In the genomic region with DNA sequence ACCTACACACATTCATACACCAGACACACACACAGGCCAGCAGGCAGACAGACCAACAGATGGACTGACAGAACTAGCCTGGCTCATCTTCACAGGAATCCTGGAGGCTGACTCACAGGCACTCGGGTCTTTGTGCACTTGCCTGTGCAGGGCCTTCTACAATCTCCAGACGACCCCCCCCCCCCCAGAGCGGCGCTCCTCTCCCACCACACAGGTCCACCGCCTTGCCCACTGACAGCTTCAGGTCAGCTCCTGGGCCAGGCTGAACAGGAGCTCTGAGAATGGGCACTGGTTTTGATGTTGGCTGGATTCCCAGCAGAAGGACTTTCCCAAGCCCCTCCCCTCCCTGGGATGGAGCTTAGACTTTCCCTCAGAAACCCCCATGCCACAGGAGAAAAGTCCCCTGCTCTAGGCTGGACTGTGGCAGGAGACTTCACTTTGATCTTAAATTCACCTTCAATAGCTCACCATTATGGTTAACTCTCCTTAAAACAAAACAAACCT, we compare ENCODE assay signal across 8 mouse cellular contexts. TPM values are rescaled to one million over a fixed set of nuclear protein-coding genes. Genes with fewer than 3 reads are reported as not detected.
DNase-seq lines count a peak whose midpoint lies in the region; ATAC-seq and TF ChIP-seq lines count a peak whose summit lies in the region.

No protein-coding gene starts in this region.

- peak; percentile 46 for DNase-seq in adrenal gland, postnatal 10 days
- DNase-seq in adrenal gland, adult 8-10 months: no peak
- peak; percentile 60 for DNase-seq in left cerebral cortex, postnatal 4 days
- DNase-seq in left cerebral cortex, adult 8-10 months (ENCODE audit: low spot score in 2 of 2): no peak
- DNase-seq in limb, embryonic 14.5 days (ENCODE audit: low spot score): no peak
- no peak for DNase-seq in adrenal gland, postnatal 36 days
- no peak for DNase-seq in frontal cortex, postnatal 25 days (ENCODE audit: low spot score in 2 of 2)

- no peaks in the 10 kb centered on the region for H3K27me3 ChIP-seq in limb, embryonic 14.5 days (ENCODE audit: control insufficient read depth, insufficient read depth, low read length)

- 23% methylated on average over 2 of the region's 5 CpGs for WGBS in limb, embryonic 14.5 days

- H3K4me1 ChIP-seq in brown adipose tissue, adult 24 weeks (ENCODE audit: control insufficient read depth, insufficient read depth, insufficient read length, low read length): peaks cover 34% of the 10 kb centered on the region
- H3K4me1 ChIP-seq in limb, embryonic 14.5 days (ENCODE audit: control insufficient read depth, insufficient read depth, low read length): peaks cover 51% of the 10 kb centered on the region

- intact Hi-C loops in left cerebral cortex, postnatal 4 days (cut with DNase I): no loop called here

- no peak for TF ChIP-seq POLR2A in limb, embryonic 14.5 days (IDR thresholded peaks at IDR 0.05; ENCODE audit: borderline replicate concordance, extremely low read depth, insufficient read depth, insufficient read length)

- no peak overlapping the region; the same call in 1 of the 2 replicates for H3K4me2 ChIP-seq in limb, embryonic 14.5 days (replicated peaks; ENCODE audit: low read depth, low read length, severe bottlenecking)

- H3K27ac ChIP-seq in brown adipose tissue, adult 24 weeks (replicated peaks; ENCODE audit: low read depth, low read length): peak overlapping the region; percentile 22; the same call in 1 of the 2 replicates
- peak overlapping the region; percentile 26; the same call in 1 of the 2 replicates for H3K27ac ChIP-seq in limb, embryonic 14.5 days (replicated peaks; ENCODE audit: low read depth, low read length)

- H3K36me3 ChIP-seq in limb, embryonic 14.5 days (ENCODE audit: control insufficient read depth, insufficient read depth, low read length): peaks cover 23% of the 10 kb centered on the region

- no peak for ATAC-seq in limb, embryonic 14.5 days (ENCODE audit: low FRiP score, low read depth)

- H3K9me3 ChIP-seq in limb, embryonic 14.5 days (ENCODE audit: control insufficient read depth, low read length): no peaks in the 10 kb centered on the region

- no peak overlapping the region for H3K4me3 ChIP-seq in brown adipose tissue, adult 24 weeks (ENCODE audit: insufficient read depth, low read depth, low read length)
- H3K4me3 ChIP-seq in limb, embryonic 14.5 days (replicated peaks; ENCODE audit: low read length): no peak overlapping the region

- H3K9ac ChIP-seq in limb, embryonic 14.5 days (ENCODE audit: low read depth, low read length, severe bottlenecking): 0 out of 2 replicates have a peak overlapping the region, but pooled peaks have one; percentile 2

RNA-seq across cellular contexts. Expression of gene Csrnp1, which starts 6.8 kb away (rescaled TPM):
- 10 to 100 TPM; 11.9 to 24.0 TPM for total RNA-seq in adrenal gland, postnatal 10 days (2021)
- total RNA-seq in adrenal gland, adult 8-10 months (2022): 10 to 100 TPM in 3 of 4 experiments, 1 to 10 TPM in 1; 7.7 to 69.5 (median 16.0) TPM
- total RNA-seq in left cerebral cortex, postnatal 4 days (2021): 1 to 10 TPM; 2.9 to 3.7 TPM
- 10 to 100 TPM; 13.4 to 25.5 (median 14.7) TPM for total RNA-seq in left cerebral cortex, adult 8-10 months (2022)
- polyA plus RNA-seq in brown adipose tissue, adult 24 weeks (2012; ENCODE audit: insufficient read depth, insufficient read length, missing spikeins): 3.1 and 7.0 TPM in 2 replicates
- polyA plus RNA-seq in limb, embryonic 14.5 days (2012; rRNA removed): 12.8 and 28.4 TPM in 2 replicates
- 2.1 and 2.8 TPM in 2 replicates for polyA plus RNA-seq in limb, embryonic 14.5 days (2014; fragmentation: Nextera tagmentation; extraction: Ambion mirVana)
- 10 to 100 TPM; 35.2 to 46.6 TPM for total RNA-seq in adrenal gland, postnatal 36 days (2021)

RNA-seq across cellular contexts. Expression of gene Ttc21a, which starts 40.2 kb away (rescaled TPM):
- total RNA-seq in adrenal gland, postnatal 10 days (2021): under 1 TPM; 0.21 to 0.33 TPM
- under 1 TPM; 0.09 to 0.43 (median 0.28) TPM for total RNA-seq in adrenal gland, adult 8-10 months (2022)
- 1 to 10 TPM; 1.4 to 1.5 TPM for total RNA-seq in left cerebral cortex, postnatal 4 days (2021)
- total RNA-seq in left cerebral cortex, adult 8-10 months (2022): 1 to 10 TPM in 1 of 4 experiments, under 1 TPM in 3; 0.70 to 1.2 (median 0.81) TPM
- not detected in 2 replicates for polyA plus RNA-seq in brown adipose tissue, adult 24 weeks (2012; ENCODE audit: insufficient read depth, insufficient read length, missing spikeins)
- 0.34 and 0.35 TPM in 2 replicates for polyA plus RNA-seq in limb, embryonic 14.5 days (2012; rRNA removed)
- 0.10 and 0.21 TPM in 2 replicates for polyA plus RNA-seq in limb, embryonic 14.5 days (2014; fragmentation: Nextera tagmentation; extraction: Ambion mirVana)
- under 1 TPM in 1 of 2 experiments, not detected in 1; 0.13 TPM for total RNA-seq in adrenal gland, postnatal 36 days (2021)

RNA-seq across cellular contexts. Expression of gene Gorasp1, which starts 40.2 kb away (rescaled TPM):
- total RNA-seq in adrenal gland, postnatal 10 days (2021): 10 to 100 TPM; 18.9 to 25.7 TPM
- 10 to 100 TPM; 31.7 to 45.8 (median 42.3) TPM for total RNA-seq in adrenal gland, adult 8-10 months (2022)
- 10 to 100 TPM; 20.2 to 22.8 TPM for total RNA-seq in left cerebral cortex, postnatal 4 days (2021)
- 10 to 100 TPM; 32.8 to 40.9 (median 36.8) TPM for total RNA-seq in left cerebral cortex, adult 8-10 months (2022)
- 6.2 and 8.3 TPM in 2 replicates for polyA plus RNA-seq in brown adipose tissue, adult 24 weeks (2012; ENCODE audit: insufficient read depth, insufficient read length, missing spikeins)
- 28.1 and 31.5 TPM in 2 replicates for polyA plus RNA-seq in limb, embryonic 14.5 days (2012; rRNA removed)
- 30.2 and 32.4 TPM in 2 replicates for polyA plus RNA-seq in limb, embryonic 14.5 days (2014; fragmentation: Nextera tagmentation; extraction: Ambion mirVana)
- 10 to 100 TPM; 23.5 to 31.7 TPM for total RNA-seq in adrenal gland, postnatal 36 days (2021)

RNA-seq across cellular contexts. Expression of gene Xirp1, which starts 45.8 kb away (rescaled TPM):
- 1 to 10 TPM; 3.1 to 7.4 TPM for total RNA-seq in adrenal gland, postnatal 10 days (2021)
- total RNA-seq in adrenal gland, adult 8-10 months (2022): under 1 TPM; 0.06 to 0.16 (median 0.10) TPM
- under 1 TPM in 1 of 2 experiments, not detected in 1; 0.06 TPM for total RNA-seq in left cerebral cortex, postnatal 4 days (2021)
- under 1 TPM; 0.07 to 0.51 (median 0.31) TPM for total RNA-seq in left cerebral cortex, adult 8-10 months (2022)
- polyA plus RNA-seq in brown adipose tissue, adult 24 weeks (2012; ENCODE audit: insufficient read depth, insufficient read length, missing spikeins): 1.6 and 2.8 TPM in 2 replicates
- polyA plus RNA-seq in limb, embryonic 14.5 days (2012; rRNA removed): 1.4 TPM in 2 replicates
- 1.4 and 2.2 TPM in 2 replicates for polyA plus RNA-seq in limb, embryonic 14.5 days (2014; fragmentation: Nextera tagmentation; extraction: Ambion mirVana)
- total RNA-seq in adrenal gland, postnatal 36 days (2021): under 1 TPM; 0.33 to 0.53 TPM

Comparison
In these comparisons a context has a peak if more than half of its experiments do, and no peak if none do; other contexts are left out.
1. DNase-seq: peak in adrenal gland, postnatal 10 days (single experiment) and left cerebral cortex, postnatal 4 days (single experiment); none in adrenal gland, adult 8-10 months (single experiment), left cerebral cortex, adult 8-10 months (0 of 2), limb, embryonic 14.5 days (single experiment), adrenal gland, postnatal 36 days (0 of 2) and frontal cortex, postnatal 25 days (0 of 2).